Mouse (Mus musculus) testis, postnatal 10 days (tissue): Measurements from ENCODE around the gene Psmc3.

Experiments used
- DNase-seq: peaks from one replicate; pipeline ENCODE4 v3.0.0; 2021; ENCODE audit warnings: low spot score

The Psmc3 gene

DNA sequence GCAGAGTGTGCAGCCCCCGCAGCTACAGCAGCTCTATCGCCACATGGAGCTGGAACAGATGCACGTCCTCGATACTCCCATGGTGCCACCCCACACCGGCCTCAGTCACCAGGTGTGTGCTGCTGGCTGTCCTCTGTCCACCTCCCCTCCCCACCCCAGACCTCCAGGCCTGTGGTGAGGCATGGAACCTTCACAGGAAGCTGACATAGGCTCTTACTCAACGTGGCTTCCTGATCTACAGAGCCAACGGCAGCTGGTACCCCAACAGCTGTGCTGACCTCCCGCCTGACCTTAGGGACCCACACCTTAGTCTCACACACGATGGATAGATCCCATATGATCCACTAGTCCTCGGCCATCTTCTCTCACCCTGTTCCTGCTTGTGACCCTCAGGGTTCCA is 59.5 kb downstream of the Psmc3 start:
- DNase-seq = no peak

GRCm38 (mm10) chr2:91113852-91114251 is 60.0 kb downstream of the Psmc3 start:
- DNase-seq = no peak

- DNase-seq = peak; percentile 99
These were observed 61.2 kb downstream of the Psmc3 start for GRCm38 (mm10) chr2:91114781-91115577.

DNA sequence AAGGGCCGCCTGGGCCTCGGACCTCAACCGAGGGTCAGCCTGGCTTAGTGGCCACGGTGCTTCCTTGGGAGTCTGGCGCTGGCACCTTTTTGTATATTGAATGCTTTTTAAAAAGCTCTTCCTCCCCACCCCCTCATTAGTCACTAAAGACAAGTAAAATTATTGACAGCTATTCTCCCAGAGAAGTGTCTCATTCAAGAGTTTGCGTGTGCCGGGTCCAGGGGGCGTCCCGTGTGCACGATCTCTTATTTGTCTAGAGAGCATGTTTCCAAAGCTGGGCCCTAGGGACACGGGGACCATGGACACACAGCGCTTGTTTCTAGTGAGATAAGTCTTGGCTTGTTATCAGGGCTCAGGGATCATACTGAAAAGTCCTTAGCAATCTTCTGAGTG is 61.8 kb downstream of the Psmc3 start:
- DNase-seq = no peak
